Mouse (Mus musculus) common myeloid progenitor, adult 5-6 weeks (primary cell): ENCODE data around the gene Ccnq. TPM values are rescaled to one million over a fixed set of nuclear protein-coding genes. Genes with fewer than 3 reads are reported as not detected.
"Not testable (repeated sequence)": the region's sequence is repeated elsewhere in the genome, so short reads cannot be mapped to it uniquely, and the experiment has no call there.

Experiments used
- ATAC-seq: replicated peaks from 2 replicates; pipeline ENCODE4 v1.8.0; 2016; ENCODE audit warnings: low read depth, mild to moderate bottlenecking, moderate TSS enrichment, inconsistent platforms; ENCODE audit not compliant: poor library complexity, severe bottlenecking
- total RNA-seq: library from RNA; stranded (forward); fragments of 200-1000, 187-1606 nt; gene quantifications from 2 replicates; pipeline ENCODE4 v1.2.3, GENCODE M21; 2017

Gene Ccnq
- total RNA-seq, 1 experiment from 2014 or later = 31.2 TPM

GRCm38 (mm10) chr11:78764304-78764703 is 12.8 kb upstream of the Ccnq start:
- ATAC-seq = no peak

GRCm38 (mm10) chr11:78762201-78762600 is 10.7 kb upstream of the Ccnq start:
- ATAC-seq = no peak

GRCm38 (mm10) chr11:78761086-78761485 is 9.6 kb upstream of the Ccnq start:
- no peak for ATAC-seq

GRCm38 (mm10) chr11:78755299-78755698 is 3.8 kb upstream of the Ccnq start:
- ATAC-seq = no peak

- not testable (repeated sequence) for ATAC-seq
These were observed 2.6 kb upstream of the Ccnq start for GRCm38 (mm10) chr11:78754177-78754576.

- ATAC-seq = no peak
These were observed 1.7 kb upstream of the Ccnq start for GRCm38 (mm10) chr11:78753183-78753582.

- ATAC-seq = 0 out of 2 replicates have a peak, but pooled peaks have one; percentile 2
These were observed 294 bp upstream of the Ccnq start for GRCm38 (mm10) chr11:78751843-78752203.

GRCm38 (mm10) chr11:78746264-78746663 is 5.3 kb downstream of the Ccnq start:
- ATAC-seq = no peak

GRCm38 (mm10) chr11:78745475-78745874 is 6.1 kb downstream of the Ccnq start:
- ATAC-seq = no peak

GRCm38 (mm10) chr11:78742461-78742860 is 9.1 kb downstream of the Ccnq start:
- ATAC-seq = no peak

GRCm38 (mm10) chr11:78741958-78742357 is 9.6 kb downstream of the Ccnq start:
- ATAC-seq = no peak

- no peak for ATAC-seq
These were observed 12.2 kb downstream of the Ccnq start for GRCm38 (mm10) chr11:78739361-78739760.

GRCm38 (mm10) chr11:78736877-78737408 is 14.6 kb downstream of the Ccnq start:
- ATAC-seq = no peak

- ATAC-seq = peak; percentile 52; the same call in 1 of the 2 replicates
These were observed 16.4 kb downstream of the Ccnq start for GRCm38 (mm10) chr11:78735168-78735567.

GRCm38 (mm10) chr11:78732619-78733018 is 18.9 kb downstream of the Ccnq start:
- no peak for ATAC-seq

GRCm38 (mm10) chr11:78730902-78731301 is 20.6 kb downstream of the Ccnq start:
- peak; percentile 66; the same call in 1 of the 2 replicates for ATAC-seq

GRCm38 (mm10) chr11:78728041-78728440 is 23.5 kb downstream of the Ccnq start:
- ATAC-seq = no peak

GRCm38 (mm10) chr11:78726366-78726765 is 25.2 kb downstream of the Ccnq start:
- ATAC-seq = no peak

GRCm38 (mm10) chr11:78724792-78725191 is 26.7 kb downstream of the Ccnq start:
- ATAC-seq = no peak

- ATAC-seq = no peak
These were observed 30.1 kb downstream of the Ccnq start for GRCm38 (mm10) chr11:78721419-78721818.

GRCm38 (mm10) chr11:78717655-78718054 is 33.9 kb downstream of the Ccnq start:
- ATAC-seq = no peak

- no peak for ATAC-seq
These were observed 42.9 kb downstream of the Ccnq start for GRCm38 (mm10) chr11:78708642-78709041.
